Mouse (Mus musculus) left cerebral cortex, postnatal 4 days (tissue): Measurements from ENCODE around the gene Acd. TPM values are rescaled to one million over a fixed set of nuclear protein-coding genes. Genes with fewer than 3 reads are reported as not detected.

Experiments
- DNase-seq: peaks from one replicate; pipeline ENCODE4 v3.0.0-alpha.2; 2022
- intact Hi-C: fragments of 180-260 bp; cut with DNase I; formaldehyde crosslinking; loops from one replicate; pipeline ENCODE4 v1.15.1; 2025
- total RNA-seq, 2 experiments: library from RNA; stranded (reverse); gene quantifications; 2 replicates each; pipeline ENCODE4 v1.2.3; 2021

Acd gene
- total RNA-seq, 2 experiments from 2014 or later: 55.9 to 58.9 TPM

- DNase-seq: no peak
Measured at GRCm38 (mm10) chr8:105677891-105678290, 23.0 kb downstream of the Acd start.

DNA sequence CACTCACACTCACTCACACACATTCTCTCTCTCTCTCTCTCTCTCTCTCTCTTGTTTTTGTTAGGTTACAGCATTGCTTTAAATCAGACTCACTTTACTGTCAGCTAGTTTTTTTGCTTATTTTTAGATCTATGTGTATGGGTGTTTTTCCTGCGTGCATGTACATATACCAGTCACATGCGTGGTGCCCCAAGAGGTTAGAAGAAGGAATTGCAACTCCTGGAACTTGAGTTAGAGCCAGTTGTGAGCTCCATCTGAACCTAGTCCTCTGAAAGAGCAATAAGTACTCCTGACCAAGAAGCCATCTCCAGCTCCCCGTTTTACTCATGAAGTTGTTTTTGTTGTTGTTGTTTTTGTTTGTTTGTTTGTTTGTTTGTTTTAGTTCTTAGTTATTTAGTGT is 39.7 kb downstream of the Acd start:
- DNase-seq: no peak
- intact Hi-C loops: no loop called here

More at GRCm38 (mm10) chr8:105677891-105678290, 23.0 kb downstream of the Acd start:
- intact Hi-C loops: no loop called here

DNA sequence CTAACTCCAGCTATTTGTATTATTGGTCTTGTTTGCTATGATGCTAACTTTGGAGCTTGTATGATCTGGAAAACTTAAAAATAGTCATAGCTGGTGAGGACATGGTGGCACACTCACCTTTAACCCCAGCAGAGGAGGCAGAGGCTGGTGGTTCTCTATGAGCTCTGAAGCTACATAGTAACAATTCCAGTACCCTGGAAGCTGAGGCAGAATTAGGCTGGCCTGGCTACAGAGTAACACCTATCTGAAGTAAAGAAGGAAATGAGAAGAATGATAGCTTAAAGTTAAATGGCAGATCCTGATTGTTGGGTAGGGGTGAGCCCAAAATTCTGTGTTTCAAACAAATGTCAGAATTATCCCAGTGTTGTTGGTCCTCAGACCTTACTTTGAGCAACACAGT is 43.3 kb downstream of the Acd start:
- no peak for DNase-seq
- intact Hi-C loops: no loop called here

DNA sequence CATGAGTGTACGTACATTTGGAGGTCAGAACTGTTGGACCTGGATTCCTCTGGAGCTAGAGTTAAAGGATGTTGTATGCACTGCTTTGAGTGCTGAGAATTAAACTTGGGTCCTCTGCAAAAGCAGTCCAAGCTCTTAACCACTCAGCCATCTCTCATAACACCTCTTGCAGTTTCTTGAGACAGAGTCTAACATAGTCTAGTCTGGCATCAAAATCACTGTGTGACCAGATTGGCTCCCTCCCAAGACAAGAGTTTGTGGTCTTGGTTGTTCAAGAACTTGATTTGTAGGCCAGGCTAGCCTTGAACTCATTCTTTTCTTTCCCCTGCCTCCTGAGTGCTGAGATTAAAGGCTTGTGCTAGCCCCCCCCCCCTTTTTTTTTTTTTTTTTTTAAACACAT is 52.0 kb downstream of the Acd start:
- no peak for DNase-seq
- intact Hi-C loops: no loop called here

Other genes with a start within 250 kb of the Acd start
- gene Tppp3, start 229.6 kb downstream of the Acd start, total RNA-seq: 10 to 100 TPM; 67.5 to 67.6 TPM
- gene Zdhhc1, start 204.2 kb downstream of the Acd start, total RNA-seq: 10 to 100 TPM; 16.6 to 21.3 TPM
- gene Hsd11b2, start 182.3 kb downstream of the Acd start, total RNA-seq: not detected
- gene Atp6v0d1, start 135.1 kb downstream of the Acd start, total RNA-seq: 100 to 1,000 TPM; 255 to 260 TPM
- 10 to 100 TPM; 70.0 to 70.6 TPM for gene Ripor1, start 95.8 kb downstream of the Acd start, total RNA-seq
- 10 to 100 TPM; 80.8 to 82.2 TPM for gene Ctcf, start 64.5 kb downstream of the Acd start, total RNA-seq
- gene Agrp, start 63.7 kb downstream of the Acd start, total RNA-seq: not detected
- gene Carmil2, start 14.8 kb downstream of the Acd start, total RNA-seq: 10 to 100 TPM; 39.4 to 40.8 TPM
- gene Pard6a, start within 50 bp of the Acd start, total RNA-seq: 10 to 100 TPM; 28.4 to 33.1 TPM
- gene 4933405L10Rik, start 6.6 kb upstream of the Acd start, total RNA-seq: not detected
- gene Enkd1, start 7.1 kb upstream of the Acd start, total RNA-seq: 10 to 100 TPM; 15.5 to 17.9 TPM
- 10 to 100 TPM; 44.4 to 49.9 TPM for gene Gfod2, start 57.6 kb upstream of the Acd start, total RNA-seq
- gene Ranbp10, start 126.2 kb upstream of the Acd start, total RNA-seq: 10 to 100 TPM; 21.8 to 23.6 TPM
- under 1 TPM; 0.26 to 0.50 TPM for gene Tsnaxip1, start 126.6 kb upstream of the Acd start, total RNA-seq
- 10 to 100 TPM; 37.9 to 39.7 TPM for gene Cenpt, start 152.2 kb upstream of the Acd start, total RNA-seq
- gene Thap11, start 154.0 kb upstream of the Acd start, total RNA-seq: 10 to 100 TPM; 32.7 to 35.3 TPM
- 10 to 100 TPM; 35.2 to 48.7 TPM for gene Nutf2, start 159.5 kb upstream of the Acd start, total RNA-seq
- 10 to 100 TPM; 64.5 to 74.1 TPM for gene Edc4, start 179.8 kb upstream of the Acd start, total RNA-seq
- not detected for gene Nrn1l, start 192.5 kb upstream of the Acd start, total RNA-seq
- 10 to 100 TPM in 1 of 2 experiments, 1 to 10 TPM in 1; 8.6 to 10.1 TPM for gene Pskh1, start 199.3 kb upstream of the Acd start, total RNA-seq
- 1 to 10 TPM; 2.1 to 2.2 TPM for gene Ctrl, start 232.8 kb upstream of the Acd start, total RNA-seq
- 10 to 100 TPM; 50.6 to 70.2 TPM for gene Psmb10, start 237.3 kb upstream of the Acd start, total RNA-seq
- 1 to 10 TPM; 6.4 to 8.3 TPM for gene Lcat, start 242.3 kb upstream of the Acd start, total RNA-seq